In genomic region chr4:135166413-135167225, GRCm38 (mm10) we compare ENCODE assay signal across 9 mouse cellular contexts. TPM values are rescaled to one million over a fixed set of nuclear protein-coding genes. Genes with fewer than 3 reads are reported as not detected.
A peak's percentile ranks its signal among the peaks of the same experiment; 100 is the strongest.
DNase-seq lines count a peak whose midpoint lies in the region; ATAC-seq and TF ChIP-seq lines count a peak whose summit lies in the region.
"Had no signal": no experiment of that assay in that cellular context is flagged by ENCODE, and none has a peak within 500 bp of the region (broad histone marks: within the 10 kb centered on the region; RNA-seq: fewer than 3 reads in every experiment).

No protein-coding gene starts in this region.

- DNase-seq in midbrain, embryonic 10.5 days (ENCODE audit: low spot score), result peak; percentile 59
- no peak for DNase-seq in midbrain, postnatal 0 days (ENCODE audit: low spot score)
- no peak for DNase-seq in forebrain, embryonic 10.5 days (ENCODE audit: extremely low spot score, low spot score)
- DNase-seq in retina, postnatal 1 day, result peak; percentile 79
- DNase-seq in right cerebral cortex, postnatal 25 days, result no peak
- no peak for DNase-seq in layer of hippocampus, postnatal 36 days
- DNase-seq in adrenal gland, postnatal 25 days, result no peak

- TF ChIP-seq CTCF in midbrain, postnatal 0 days (IDR thresholded peaks at IDR 0.05), result no peak

- WGBS in midbrain, embryonic 10.5 days, result 3% methylated on average over 22 of the region's 23 CpGs
- WGBS in midbrain, postnatal 0 days, result 9% methylated on average over 22 of the region's 23 CpGs
- WGBS in forebrain, embryonic 10.5 days, result 3% methylated on average over 23 of the region's 23 CpGs
- WGBS in limb, embryonic 15.5 days, result 5% methylated on average over 23 of the region's 23 CpGs

- peak overlapping the region; percentile 36 for H3K4me3 ChIP-seq in midbrain, embryonic 10.5 days
- no peak overlapping the region for H3K4me3 ChIP-seq in midbrain, postnatal 0 days (ENCODE audit: low read depth, low read length)
- peak overlapping the region; percentile 43 for H3K4me3 ChIP-seq in forebrain, embryonic 10.5 days
- H3K4me3 ChIP-seq in limb, embryonic 15.5 days, result peak overlapping the region; percentile 18
- H3K4me3 ChIP-seq: megakaryocyte, embryonic 14.5 days had no signal

- H3K4me2 ChIP-seq in midbrain, postnatal 0 days (ENCODE audit: low read depth, low read length, poor library complexity, severe bottlenecking), result no peak overlapping the region
- peak overlapping the region; percentile 34 for H3K4me2 ChIP-seq in limb, embryonic 15.5 days

- H3K27ac ChIP-seq in midbrain, embryonic 10.5 days (replicated peaks), result peak overlapping the region; percentile 69; the same call in 1 of the 2 replicates
- H3K27ac ChIP-seq in midbrain, postnatal 0 days (ENCODE audit: low read depth, low read length), result no peak overlapping the region
- H3K27ac ChIP-seq in forebrain, embryonic 10.5 days, result peak overlapping the region; percentile 77
- H3K27ac ChIP-seq in limb, embryonic 15.5 days, result peak overlapping the region; percentile 47

- peaks cover 34% of the 10 kb centered on the region for H3K4me1 ChIP-seq in midbrain, embryonic 10.5 days
- H3K4me1 ChIP-seq in midbrain, postnatal 0 days (ENCODE audit: insufficient read depth, low read length), result no peaks in the 10 kb centered on the region
- peaks cover 48% of the 10 kb centered on the region for H3K4me1 ChIP-seq in forebrain, embryonic 10.5 days
- H3K4me1 ChIP-seq in limb, embryonic 15.5 days, result peaks cover 51% of the 10 kb centered on the region

- H3K9me3 ChIP-seq in midbrain, embryonic 10.5 days (replicated peaks), result no peaks in the 10 kb centered on the region
- no peaks in the 10 kb centered on the region for H3K9me3 ChIP-seq in midbrain, postnatal 0 days (ENCODE audit: low read length)
- no peaks in the 10 kb centered on the region for H3K9me3 ChIP-seq in forebrain, embryonic 10.5 days
- H3K9me3 ChIP-seq in limb, embryonic 15.5 days, result no peaks in the 10 kb centered on the region
- H3K9me3 ChIP-seq: megakaryocyte, embryonic 14.5 days had no signal

- H3K27me3 ChIP-seq in midbrain, embryonic 10.5 days (ENCODE audit: low read depth, poor library complexity, severe bottlenecking), result peaks cover 88% of the 10 kb centered on the region
- peaks cover 34% of the 10 kb centered on the region for H3K27me3 ChIP-seq in midbrain, postnatal 0 days (ENCODE audit: insufficient read depth, low read length)
- peaks cover 89% of the 10 kb centered on the region for H3K27me3 ChIP-seq in forebrain, embryonic 10.5 days (ENCODE audit: poor library complexity, severe bottlenecking)
- H3K27me3 ChIP-seq in limb, embryonic 15.5 days, result peaks cover 82% of the 10 kb centered on the region
- H3K27me3 ChIP-seq: megakaryocyte, embryonic 14.5 days had no signal

- no peak overlapping the region for H3K9ac ChIP-seq in midbrain, postnatal 0 days (replicated peaks; ENCODE audit: low read length, poor library complexity, severe bottlenecking)
- no peak overlapping the region for H3K9ac ChIP-seq in limb, embryonic 15.5 days

- no peaks in the 10 kb centered on the region for H3K36me3 ChIP-seq in midbrain, embryonic 10.5 days
- no peaks in the 10 kb centered on the region for H3K36me3 ChIP-seq in midbrain, postnatal 0 days (ENCODE audit: insufficient read depth, low read length)
- H3K36me3 ChIP-seq in forebrain, embryonic 10.5 days (replicated peaks), result no peaks in the 10 kb centered on the region
- no peaks in the 10 kb centered on the region; the same call in 1 of the 2 replicates for H3K36me3 ChIP-seq in limb, embryonic 15.5 days

- no peak for ATAC-seq in midbrain, postnatal 0 days (ENCODE audit: low FRiP score)
- ATAC-seq in limb, embryonic 15.5 days (ENCODE audit: insufficient number of reproducible peaks, low FRiP score, low TSS enrichment, low read depth), result peak; percentile 68

RNA-seq across cellular contexts. Expression of gene Runx3, which starts 46.2 kb away (rescaled TPM):
- polyA plus RNA-seq in midbrain, embryonic 10.5 days (2016; fragmentation: Nextera tagmentation; extraction: Ambion mirVana), result 0.04 TPM in 2 replicates
- not detected in 2 replicates for total RNA-seq in midbrain, postnatal 0 days (2014; rRNA removed)
- not detected in 2 replicates for polyA plus RNA-seq in midbrain, postnatal 0 days (2015; fragmentation: Nextera tagmentation; extraction: Ambion mirVana)
- 0.04 TPM in 1 of 2 replicates, not detected in the other for polyA plus RNA-seq in forebrain, embryonic 10.5 days (2016; fragmentation: Nextera tagmentation; extraction: Ambion mirVana)
- 4.4 and 4.6 TPM in 2 replicates for polyA plus RNA-seq in limb, embryonic 15.5 days (2015; fragmentation: Nextera tagmentation; extraction: Ambion mirVana)
- not detected for total RNA-seq in layer of hippocampus, postnatal 36 days (2021)
- total RNA-seq in adrenal gland, postnatal 25 days (2021), result 1.0 and 1.7 TPM in 2 replicates

Comparison
In these comparisons a context has a peak if more than half of its experiments do, and no peak if none do; other contexts are left out.
1. DNase-seq: peak in midbrain, embryonic 10.5 days (single experiment) and retina, postnatal 1 day (single experiment); none in midbrain, postnatal 0 days (single experiment), forebrain, embryonic 10.5 days (single experiment), right cerebral cortex, postnatal 25 days (single experiment), layer of hippocampus, postnatal 36 days (0 of 2) and adrenal gland, postnatal 25 days (single experiment).